Mouse (Mus musculus): Measurements from ENCODE around the gene Zfp853. TPM values are rescaled to one million over a fixed set of nuclear protein-coding genes. Genes with fewer than 3 reads are reported as not detected.

The Zfp853 gene
- polyA plus RNA-seq, 1 experiment from 2014 or later: not detected

- H3K4me2 ChIP-seq (ENCODE audit: low read length): peak overlapping the region; percentile 80
- H3K4me1 ChIP-seq (ENCODE audit: control insufficient read depth in 2 of 2, insufficient read depth in 2 of 2, low read length in 2 of 2): peaks cover 2 to 21% of the 10 kb centered on the region in 2 experiments; a peak in 3 of 4 replicates
- H3K36me3 ChIP-seq (ENCODE audit: control insufficient read depth, insufficient read depth, low read length): peaks cover 23% of the 10 kb centered on the region
- H3K27me3 ChIP-seq (ENCODE audit: control insufficient read depth, insufficient read depth, low read length): peaks cover 77% of the 10 kb centered on the region
- peak overlapping the region; percentile 29 to 46 for H3K4me3 ChIP-seq (ENCODE audit: control insufficient read depth in 1 of 2, insufficient read depth in 1 of 2, low read depth in 1 of 2, low read length in 2 of 2)
- no peaks in the 10 kb centered on the region for H3K9me3 ChIP-seq (ENCODE audit: control insufficient read depth, low read length)
- peak overlapping the region; percentile 21; the same call in 1 of the 2 replicates for H3K9ac ChIP-seq (ENCODE audit: low read length)
- H3K27ac ChIP-seq (replicated peaks in 1 of 2; ENCODE audit: control insufficient read depth in 1 of 2, insufficient read depth in 1 of 2, low read depth in 2 of 2, low read length in 2 of 2): no peak overlapping the region
- no peak for ATAC-seq (ENCODE audit: insufficient number of reproducible peaks, insufficient read depth, low FRiP score, low read depth)
- 3% methylated on average over 103 of the region's 103 CpGs for WGBS
These were observed 40.1 kb downstream of the Zfp853 start for GRCm38 (mm10) chr5:143253186-143253880.

GRCm38 (mm10) chr5:143252791-143253185 lies 40.6 kb downstream of the Zfp853 start:
- Histone ChIP-seq H3K9ac (ENCODE audit: low read length) (no peak overlapping the region), H3K27me3 (ENCODE audit: control insufficient read depth, insufficient read depth, low read length) (peaks cover 72% of the 10 kb centered on the region), H3K9me3 (ENCODE audit: control insufficient read depth, low read length) (no peaks in the 10 kb centered on the region), H3K36me3 (ENCODE audit: control insufficient read depth, insufficient read depth, low read length) (peaks cover 29% of the 10 kb centered on the region), H3K27ac (replicated peaks in 1 of 2; ENCODE audit: control insufficient read depth in 1 of 2, insufficient read depth in 1 of 2, low read depth in 2 of 2, low read length in 2 of 2) (no peak overlapping the region), H3K4me2 (ENCODE audit: low read length) (peak overlapping the region; percentile 80; the same call in 1 of the 2 replicates), H3K4me1 (ENCODE audit: control insufficient read depth in 2 of 2, insufficient read depth in 2 of 2, low read length in 2 of 2) (peaks cover 2 to 21% of the 10 kb centered on the region in 2 experiments; a peak in 3 of 4 replicates), H3K4me3 (ENCODE audit: control insufficient read depth in 1 of 2, insufficient read depth in 1 of 2, low read depth in 1 of 2, low read length in 2 of 2) (peak overlapping the region in 1 of 2 experiments; percentile 46; a peak in 2 of 4 replicates)
- WGBS: 18% methylated on average over 18 of the region's 18 CpGs
- ATAC-seq (ENCODE audit: insufficient number of reproducible peaks, insufficient read depth, low FRiP score, low read depth): no peak

DNA sequence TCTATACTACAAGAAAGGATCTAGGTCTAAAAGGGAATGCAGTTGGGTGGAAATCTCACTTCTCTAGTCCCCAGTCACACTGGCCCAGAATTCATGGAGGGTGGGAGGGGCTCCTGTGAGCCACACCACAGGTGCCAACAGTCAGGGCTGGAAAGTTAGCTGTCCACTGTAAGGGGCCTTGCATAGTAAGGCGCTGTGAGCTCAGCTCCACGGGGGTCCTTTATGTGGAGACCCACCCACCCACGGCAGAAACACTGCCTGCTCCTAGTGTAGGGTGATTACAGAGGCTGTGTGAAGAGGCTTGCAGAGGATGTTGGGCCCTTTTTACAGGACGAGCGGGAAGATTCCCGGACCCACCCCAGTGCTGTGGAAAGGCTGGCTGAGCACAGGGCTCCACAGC lies 41.4 kb downstream of the Zfp853 start:
- ATAC-seq (ENCODE audit: insufficient number of reproducible peaks, insufficient read depth, low FRiP score, low read depth): no peak
- WGBS: 60% methylated on average over 6 of the region's 6 CpGs
- Histone ChIP-seq H3K9ac (ENCODE audit: low read length) (no peak overlapping the region), H3K36me3 (ENCODE audit: control insufficient read depth, insufficient read depth, low read length) (peaks cover 34% of the 10 kb centered on the region), H3K9me3 (ENCODE audit: control insufficient read depth, low read length) (no peaks in the 10 kb centered on the region), H3K4me1 (ENCODE audit: control insufficient read depth in 2 of 2, insufficient read depth in 2 of 2, low read length in 2 of 2) (peaks cover 2 to 21% of the 10 kb centered on the region in 2 experiments; a peak in 3 of 4 replicates), H3K27ac (replicated peaks in 1 of 2; ENCODE audit: control insufficient read depth in 1 of 2, insufficient read depth in 1 of 2, low read depth in 2 of 2, low read length in 2 of 2) (no peak overlapping the region), H3K4me3 (ENCODE audit: control insufficient read depth in 1 of 2, insufficient read depth in 1 of 2, low read depth in 1 of 2, low read length in 2 of 2) (no peak overlapping the region), H3K27me3 (ENCODE audit: control insufficient read depth, insufficient read depth, low read length) (peaks cover 64% of the 10 kb centered on the region), H3K4me2 (ENCODE audit: low read length) (no peak overlapping the region)

- ATAC-seq (ENCODE audit: insufficient number of reproducible peaks, insufficient read depth, low FRiP score, low read depth): no peak
- WGBS: 95% methylated on average over 26 of the region's 26 CpGs
- H3K9me3 ChIP-seq (ENCODE audit: control insufficient read depth, low read length): 0 out of 2 replicates have a peak, but pooled peaks cover 2% of the 10 kb centered on the region
These were observed 48.5 kb downstream of the Zfp853 start for GRCm38 (mm10) chr5:143244926-143245325.

More at GRCm38 (mm10) chr5:143244926-143245325, 48.5 kb downstream of the Zfp853 start:
- Histone ChIP-seq H3K4me3 (ENCODE audit: control insufficient read depth in 1 of 2, insufficient read depth in 1 of 2, low read depth in 1 of 2, low read length in 2 of 2) (no peak overlapping the region), H3K36me3 (ENCODE audit: control insufficient read depth, insufficient read depth, low read length) (peaks cover 89% of the 10 kb centered on the region), H3K4me1 (ENCODE audit: control insufficient read depth in 2 of 2, insufficient read depth in 2 of 2, low read length in 2 of 2) (no peaks in the 10 kb centered on the region), H3K27me3 (ENCODE audit: control insufficient read depth, insufficient read depth, low read length) (no peaks in the 10 kb centered on the region), H3K9ac (ENCODE audit: low read length) (no peak overlapping the region), H3K27ac (replicated peaks in 1 of 2; ENCODE audit: control insufficient read depth in 1 of 2, insufficient read depth in 1 of 2, low read depth in 2 of 2, low read length in 2 of 2) (no peak overlapping the region), H3K4me2 (ENCODE audit: low read length) (no peak overlapping the region)

Other genes starting within 250 kb of the Zfp853 start
- gene Rnf216, start 180.6 kb downstream of the Zfp853 start, polyA plus RNA-seq (2014; fragmentation: Nextera tagmentation; extraction: Ambion mirVana): 23.2 and 26.5 TPM in 2 replicates
- gene Olfr718-ps1, start 146.0 kb downstream of the Zfp853 start, polyA plus RNA-seq (2014; fragmentation: Nextera tagmentation; extraction: Ambion mirVana): not detected in 2 replicates
- gene Rbak, start 112.8 kb downstream of the Zfp853 start, polyA plus RNA-seq (2014; fragmentation: Nextera tagmentation; extraction: Ambion mirVana): 9.1 and 9.6 TPM in 2 replicates
- gene Spdye4b, start 112.6 kb downstream of the Zfp853 start, polyA plus RNA-seq (2014; fragmentation: Nextera tagmentation; extraction: Ambion mirVana): not detected in 2 replicates
- gene Spdye4a, start 66.7 kb downstream of the Zfp853 start, polyA plus RNA-seq (2014; fragmentation: Nextera tagmentation; extraction: Ambion mirVana): not detected in 2 replicates
- gene Zfp12, start 58.5 kb downstream of the Zfp853 start, polyA plus RNA-seq (2014; fragmentation: Nextera tagmentation; extraction: Ambion mirVana): 9.4 and 9.7 TPM in 2 replicates
- 1.1 and 1.6 TPM in 2 replicates for gene Zfp316, start 23.6 kb downstream of the Zfp853 start, polyA plus RNA-seq (2014; fragmentation: Nextera tagmentation; extraction: Ambion mirVana)
- 17.7 and 18.4 TPM in 2 replicates for gene E130309D02Rik, start 21.7 kb upstream of the Zfp853 start, polyA plus RNA-seq (2014; fragmentation: Nextera tagmentation; extraction: Ambion mirVana)
- 58.7 and 60.1 TPM in 2 replicates for gene Zdhhc4, start 35.6 kb upstream of the Zfp853 start, polyA plus RNA-seq (2014; fragmentation: Nextera tagmentation; extraction: Ambion mirVana)
- 0.09 and 0.18 TPM in 2 replicates for gene Grid2ip, start 63.7 kb upstream of the Zfp853 start, polyA plus RNA-seq (2014; fragmentation: Nextera tagmentation; extraction: Ambion mirVana)
- 228 and 254 TPM in 2 replicates for gene Kdelr2, start 110.2 kb upstream of the Zfp853 start, polyA plus RNA-seq (2014; fragmentation: Nextera tagmentation; extraction: Ambion mirVana)
- 10.8 TPM in 2 replicates for gene Daglb, start 171.0 kb upstream of the Zfp853 start, polyA plus RNA-seq (2014; fragmentation: Nextera tagmentation; extraction: Ambion mirVana)
- 407 and 410 TPM in 2 replicates for gene Rac1, start 234.4 kb upstream of the Zfp853 start, polyA plus RNA-seq (2014; fragmentation: Nextera tagmentation; extraction: Ambion mirVana)

Data from heart, embryonic 14.5 days (tissue).